In genomic region chr2:158223497-158223896, GRCm38 (mm10) we compare ENCODE assay signal across 22 mouse cellular contexts. TPM values are rescaled to one million over a fixed set of nuclear protein-coding genes. Genes with fewer than 3 reads are reported as not detected.
DNase-seq lines count a peak whose midpoint lies in the region; ATAC-seq and TF ChIP-seq lines count a peak whose summit lies in the region.
"Had no signal": no experiment of that assay in that cellular context is flagged by ENCODE, and none has a peak within 500 bp of the region (broad histone marks: within the 10 kb centered on the region; RNA-seq: fewer than 3 reads in every experiment).

No protein-coding gene starts in this region.

- no peak overlapping the region for H3K9ac ChIP-seq in heart, adult 2 months (ENCODE audit: low read depth, low read length)
- no peak overlapping the region for H3K9ac ChIP-seq in neural tube, embryonic 13.5 days
- no peak overlapping the region for H3K9ac ChIP-seq in limb, embryonic 13.5 days
- H3K9ac ChIP-seq: forebrain, embryonic 15.5 days; heart, embryonic 12.5 days; hindbrain, embryonic 15.5 days had no signal

- TF ChIP-seq POLR2A in heart, adult 2 months (IDR thresholded peaks at IDR 0.05; ENCODE audit: insufficient read depth, low read depth, low read length), result no peak

- TF ChIP-seq CTCF in heart, adult 2 months (IDR thresholded peaks at IDR 0.05), result no peak

- no peak overlapping the region for H3K4me3 ChIP-seq in heart, adult 2 months
- H3K4me3 ChIP-seq in neural tube, embryonic 13.5 days, result no peak overlapping the region
- no peak overlapping the region for H3K4me3 ChIP-seq in limb, embryonic 13.5 days
- H3K4me3 ChIP-seq: forebrain, embryonic 15.5 days; heart, embryonic 12.5 days; hindbrain, embryonic 15.5 days had no signal

- no peak overlapping the region for H3K4me2 ChIP-seq in neural tube, embryonic 13.5 days
- H3K4me2 ChIP-seq in limb, embryonic 13.5 days (replicated peaks), result peak overlapping the region; percentile 41
- H3K4me2 ChIP-seq: forebrain, embryonic 15.5 days; heart, embryonic 12.5 days; hindbrain, embryonic 15.5 days had no signal

- no peak for DNase-seq in heart, adult 2 months
- no peak for DNase-seq in heart, postnatal 10 days
- no peak for DNase-seq in neural tube, embryonic 10.5 days (ENCODE audit: extremely low spot score, low spot score)
- no peak for DNase-seq in adrenal gland, postnatal 25 days
- DNase-seq: adrenal gland, adult 2 months; cerebellum, adult 11-12 months; cerebellum, adult 9-10 months; cerebellum, postnatal 25 days; gastrocnemius, postnatal 10 days; heart, postnatal 36 days had no signal

- H3K27me3 ChIP-seq in heart, adult 2 months (ENCODE audit: control insufficient read depth, insufficient read depth, low read length), result no peaks in the 10 kb centered on the region
- H3K27me3 ChIP-seq in neural tube, embryonic 13.5 days, result no peaks in the 10 kb centered on the region
- H3K27me3 ChIP-seq in limb, embryonic 13.5 days, result no peaks in the 10 kb centered on the region
- H3K27me3 ChIP-seq: forebrain, embryonic 15.5 days; hindbrain, embryonic 15.5 days had no signal

- intact Hi-C loops in heart, adult 2 months (cut with DNase I), result no loop called here
- intact Hi-C loops in heart, postnatal 10 days (cut with DNase I), result no loop called here

- no peaks in the 10 kb centered on the region for H3K36me3 ChIP-seq in heart, adult 2 months (ENCODE audit: control insufficient read depth, insufficient read depth, low read length)
- no peaks in the 10 kb centered on the region for H3K36me3 ChIP-seq in neural tube, embryonic 13.5 days
- H3K36me3 ChIP-seq in limb, embryonic 13.5 days, result peaks cover 18% of the 10 kb centered on the region
- H3K36me3 ChIP-seq: forebrain, embryonic 15.5 days; heart, embryonic 12.5 days; hindbrain, embryonic 15.5 days had no signal

- ATAC-seq in neural tube, embryonic 13.5 days (ENCODE audit: low read depth), result no peak
- peak; percentile 75 for ATAC-seq in limb, embryonic 13.5 days (ENCODE audit: low FRiP score, low read depth)
- ATAC-seq: forebrain, embryonic 15.5 days had no signal

- peaks cover 3% of the 10 kb centered on the region; the same call in 1 of the 2 replicates for H3K4me1 ChIP-seq in heart, adult 2 months (ENCODE audit: control insufficient read depth, insufficient read depth, low read length)
- peaks cover 14% of the 10 kb centered on the region for H3K4me1 ChIP-seq in neural tube, embryonic 13.5 days (replicated peaks)
- H3K4me1 ChIP-seq in limb, embryonic 13.5 days, result peaks cover 55% of the 10 kb centered on the region

- peak overlapping the region; percentile 33; the same call in 1 of the 2 replicates for H3K27ac ChIP-seq in heart, adult 2 months
- 0 out of 2 replicates have a peak overlapping the region, but pooled peaks have one; percentile 9 for H3K27ac ChIP-seq in neural tube, embryonic 13.5 days (replicated peaks)
- peak overlapping the region; percentile 95 for H3K27ac ChIP-seq in limb, embryonic 13.5 days
- H3K27ac ChIP-seq: forebrain, embryonic 15.5 days; hindbrain, embryonic 15.5 days had no signal

- WGBS in heart, adult 2 months, result 56% methylated on average over 3 of the region's 3 CpGs
- 77% methylated on average over 3 of the region's 3 CpGs for WGBS in neural tube, embryonic 13.5 days
- 18% methylated on average over 3 of the region's 3 CpGs for WGBS in limb, embryonic 13.5 days

- H3K9me3 ChIP-seq in neural tube, embryonic 13.5 days, result no peaks in the 10 kb centered on the region
- no peaks in the 10 kb centered on the region for H3K9me3 ChIP-seq in limb, embryonic 13.5 days
- H3K9me3 ChIP-seq: forebrain, embryonic 15.5 days; heart, embryonic 12.5 days; hindbrain, embryonic 15.5 days had no signal

- no peaks in the 10 kb centered on the region for H3K79me2 ChIP-seq in heart, adult 2 months (replicated peaks; ENCODE audit: control insufficient read depth, insufficient read depth, low read length)

- no peak for TF ChIP-seq EP300 in heart, adult 2 months (IDR thresholded peaks at IDR 0.05; ENCODE audit: insufficient read depth, low read depth, low read length)

RNA-seq across cellular contexts. Expression of gene D630003M21Rik, which starts 5.5 kb away (rescaled TPM):
- 1 to 10 TPM; 4.6 to 6.7 TPM for total RNA-seq in heart, adult 2 months (2021)
- 6.6 and 9.7 TPM in 2 replicates for polyA plus RNA-seq in heart, adult 2 months (2012; rRNA removed)
- 1 to 10 TPM; 8.6 to 8.7 TPM for total RNA-seq in heart, postnatal 10 days (2021)
- polyA plus RNA-seq in neural tube, embryonic 13.5 days (2015; fragmentation: Nextera tagmentation; extraction: Ambion mirVana), result 2.6 and 3.0 TPM in 2 replicates
- 16.4 and 17.4 TPM in 2 replicates for polyA plus RNA-seq in limb, embryonic 13.5 days (2015; fragmentation: Nextera tagmentation; extraction: Ambion mirVana)
- total RNA-seq in adrenal gland, postnatal 25 days (2021), result 1.3 and 2.4 TPM in 2 replicates

RNA-seq across cellular contexts. Expression of gene Bpi, which starts 34.4 kb away (rescaled TPM):
- under 1 TPM in 1 of 2 experiments, not detected in 1; 0.13 TPM for total RNA-seq in heart, adult 2 months (2021)
- not detected in 2 replicates for polyA plus RNA-seq in heart, adult 2 months (2012; rRNA removed)
- not detected for total RNA-seq in heart, postnatal 10 days (2021)
- polyA plus RNA-seq in neural tube, embryonic 13.5 days (2015; fragmentation: Nextera tagmentation; extraction: Ambion mirVana), result not detected in 2 replicates
- not detected in 2 replicates for polyA plus RNA-seq in limb, embryonic 13.5 days (2015; fragmentation: Nextera tagmentation; extraction: Ambion mirVana)
- not detected in 2 replicates for total RNA-seq in adrenal gland, postnatal 25 days (2021)
- total RNA-seq: adrenal gland, adult 2 months; adrenal gland, postnatal 4 days; gastrocnemius, postnatal 10 days; heart, adult 8-10 months; heart, postnatal 36 days had no signal
- polyA plus RNA-seq: adrenal gland, adult 2 months; brain, embryonic 14.5 days; cortical plate, adult 2 months; forebrain, embryonic 11.5 days; forebrain, embryonic 15.5 days; heart, embryonic 12.5 days; heart, embryonic 16.5 days; hindbrain, embryonic 11.5 days; hindbrain, embryonic 15.5 days had no signal

Comparison
In these comparisons a context has a peak if more than half of its experiments do, and no peak if none do; other contexts are left out.
1. H3K27ac ChIP-seq: peak in every context shown above with its lines; median percentile 95 in limb, embryonic 13.5 days; 33 in heart, adult 2 months; 9 in neural tube, embryonic 13.5 days.